Mouse (Mus musculus) limb, embryonic 14.5 days (tissue): Measurements from ENCODE around the gene Hpse. TPM values are rescaled to one million over a fixed set of nuclear protein-coding genes. Genes with fewer than 3 reads are reported as not detected.

Experiments used
- ATAC-seq: fragments of 200-750 bp; cut with Nextera tagmentation; 2 replicates; pipeline ENCODE4 v1.8.0; 2017; ENCODE audit warnings: low read depth, moderate number of reproducible peaks, moderate TSS enrichment; ENCODE audit not compliant: low FRiP score
- DNase-seq: peaks from one replicate; pipeline ENCODE4 v3.0.0-alpha.2; 2015; ENCODE audit warnings: low spot score
- H3K27ac ChIP-seq: fragments of 300-500 bp; sonication (generic); replicated peaks from 2 replicates; pipeline ENCODE4 v1.5.1; 2014; ENCODE audit warnings: low read depth, mild to moderate bottlenecking, low read length, moderate library complexity, mixed read lengths
- H3K27me3 ChIP-seq: fragments of 300-500 bp; sonication (generic); 2 replicates; pipeline ENCODE4 v1.6.1; 2014; ENCODE audit warnings: low read length, mixed read lengths; ENCODE audit not compliant: control insufficient read depth, insufficient read depth
- H3K36me3 ChIP-seq: fragments of 300-500 bp; sonication (generic); 2 replicates; pipeline ENCODE4 v1.6.1; 2014; ENCODE audit warnings: mild to moderate bottlenecking, low read length, moderate library complexity, mixed read lengths; ENCODE audit not compliant: control insufficient read depth, insufficient read depth
- H3K4me1 ChIP-seq: fragments of 300-500 bp; sonication (generic); 2 replicates; pipeline ENCODE4 v1.6.1; 2014; ENCODE audit warnings: antibody characterized with exemption, low read length, mixed read lengths; ENCODE audit not compliant: control insufficient read depth, insufficient read depth
- H3K4me2 ChIP-seq: fragments of 300-500 bp; sonication (generic); replicated peaks from 2 replicates; pipeline ENCODE4 v1.6.1; 2014; ENCODE audit warnings: low read depth, mild to moderate bottlenecking, low read length, moderate library complexity; ENCODE audit not compliant: severe bottlenecking
- H3K4me3 ChIP-seq: fragments of 300-500 bp; sonication (generic); replicated peaks from 2 replicates; pipeline ENCODE4 v1.5.1; 2014; ENCODE audit warnings: low read length
- H3K9ac ChIP-seq: fragments of 300-500 bp; sonication (generic); 2 replicates; pipeline ENCODE4 v1.6.1; 2014; ENCODE audit warnings: mild to moderate bottlenecking, low read depth, low read length, moderate library complexity; ENCODE audit not compliant: severe bottlenecking
- H3K9me3 ChIP-seq: fragments of 300-500 bp; sonication (generic); 2 replicates; pipeline ENCODE4 v1.6.1; 2016; ENCODE audit warnings: low read length; ENCODE audit not compliant: control insufficient read depth
- POLR2A ChIP-seq: fragments of 200-500 bp; IDR thresholded peaks from 2 replicates; pipeline ENCODE4 v1.8.0; 2012; ENCODE audit warnings: inconsistent platforms, mild to moderate bottlenecking, moderate library complexity, borderline replicate concordance; ENCODE audit not compliant: insufficient read depth, insufficient read length; ENCODE audit errors: extremely low read depth
- WGBS: fragments of 180-500 bp; shearing (Covaris S2); extraction: QIAGEN DNeasy Blood & Tissue Kit; methylation state at CpG from one replicate; pipeline ENCODE4 v1.1.7; 2014; 5-methylcytosine and 5-hydroxymethylcytosine counted together
- polyA plus RNA-seq, 2 experiments: library from polyadenylated mRNA; depleted of rRNA in 1 of 2; stranded (reverse) in 1 of 2; unstranded in 1 of 2; fragments of >200 nt; fragmentation: Nextera tagmentation in 1 of 2; extraction: Ambion mirVana in 1 of 2; gene quantifications; 2 replicates each; pipeline versions ENCODE4 v1.2.1 to v1.2.3; 2012 to 2014

The Hpse gene
- polyA plus RNA-seq, 2 experiments: 3.9 to 4.5 TPM

GRCm38 (mm10) chr5:100666965-100667364, 52.6 kb downstream of the Hpse start:
- 56% methylated on average over 1 of the region's 1 CpGs for WGBS
- ATAC-seq: no peak
- Histone ChIP-seq H3K4me2 (no peak overlapping the region), H3K27me3 (no peaks in the 10 kb centered on the region), H3K4me1 (no peaks in the 10 kb centered on the region), H3K9me3 (no peaks in the 10 kb centered on the region), H3K9ac (no peak overlapping the region), H3K4me3 (no peak overlapping the region), H3K36me3 (peaks cover 22% of the 10 kb centered on the region), H3K27ac (no peak overlapping the region)
- TF ChIP-seq POLR2A: no peak
- no peak for DNase-seq

GRCm38 (mm10) chr5:100663854-100664253, 55.7 kb downstream of the Hpse start:
- Histone ChIP-seq H3K4me2 (no peak overlapping the region), H3K27ac (no peak overlapping the region), H3K4me1 (no peaks in the 10 kb centered on the region), H3K9me3 (no peaks in the 10 kb centered on the region), H3K27me3 (no peaks in the 10 kb centered on the region), H3K36me3 (peaks cover 48% of the 10 kb centered on the region), H3K9ac (no peak overlapping the region), H3K4me3 (no peak overlapping the region)
- ATAC-seq (no peak), DNase-seq (peak; percentile 20)
- WGBS: 59% methylated on average over 5 of the region's 5 CpGs
- no peak for TF ChIP-seq POLR2A

- H3K36me3 ChIP-seq: peaks cover 56% of the 10 kb centered on the region
- H3K27me3 ChIP-seq: no peaks in the 10 kb centered on the region
- H3K27ac ChIP-seq: no peak overlapping the region
- DNase-seq (no peak), ATAC-seq (no peak)
- no peak overlapping the region for H3K4me2 ChIP-seq
- 89% methylated on average over 6 of the region's 6 CpGs for WGBS
- TF ChIP-seq POLR2A: no peak
- no peak overlapping the region for H3K9ac ChIP-seq
- no peaks in the 10 kb centered on the region for H3K4me1 ChIP-seq
- no peak overlapping the region for H3K4me3 ChIP-seq
- H3K9me3 ChIP-seq: no peaks in the 10 kb centered on the region
Measured at GRCm38 (mm10) chr5:100663011-100663410, 56.5 kb downstream of the Hpse start.

- ATAC-seq: no peak
- Histone ChIP-seq H3K9me3 (no peaks in the 10 kb centered on the region), H3K27me3 (no peaks in the 10 kb centered on the region), H3K27ac (no peak overlapping the region), H3K36me3 (peaks cover 84% of the 10 kb centered on the region), H3K4me3 (no peak overlapping the region), H3K9ac (no peak overlapping the region), H3K4me2 (no peak overlapping the region), H3K4me1 (no peaks in the 10 kb centered on the region)
- no peak for TF ChIP-seq POLR2A
- WGBS: 80% methylated on average over 6 of the region's 6 CpGs
- DNase-seq: no peak
Measured at GRCm38 (mm10) chr5:100658460-100658859, 61.1 kb downstream of the Hpse start.

GRCm38 (mm10) chr5:100656352-100656751, 63.2 kb downstream of the Hpse start:
- no peaks in the 10 kb centered on the region for H3K9me3 ChIP-seq
- H3K4me2 ChIP-seq: no peak overlapping the region
- no peaks in the 10 kb centered on the region for H3K4me1 ChIP-seq
- no peak overlapping the region for H3K4me3 ChIP-seq
- TF ChIP-seq POLR2A: no peak
- 87% methylated on average over 6 of the region's 6 CpGs for WGBS
- no peaks in the 10 kb centered on the region for H3K27me3 ChIP-seq
- no peak overlapping the region for H3K27ac ChIP-seq
- peaks cover 68% of the 10 kb centered on the region for H3K36me3 ChIP-seq
- DNase-seq: no peak
- no peak overlapping the region for H3K9ac ChIP-seq
- no peak for ATAC-seq

- no peak for TF ChIP-seq POLR2A
- no peak overlapping the region for H3K27ac ChIP-seq
- no peak overlapping the region for H3K4me3 ChIP-seq
- DNase-seq (no peak), ATAC-seq (no peak)
- no peak overlapping the region for H3K9ac ChIP-seq
- no peaks in the 10 kb centered on the region for H3K4me1 ChIP-seq
- no peak overlapping the region for H3K4me2 ChIP-seq
- 87% methylated on average over 9 of the region's 9 CpGs for WGBS
- H3K27me3 ChIP-seq: no peaks in the 10 kb centered on the region
- H3K9me3 ChIP-seq: no peaks in the 10 kb centered on the region
- peaks cover 32% of the 10 kb centered on the region for H3K36me3 ChIP-seq
Measured at GRCm38 (mm10) chr5:100652327-100652726, 67.2 kb downstream of the Hpse start.
